Mouse (Mus musculus): ENCODE data around the gene Gimap4.

Gimap4 gene

DNA sequence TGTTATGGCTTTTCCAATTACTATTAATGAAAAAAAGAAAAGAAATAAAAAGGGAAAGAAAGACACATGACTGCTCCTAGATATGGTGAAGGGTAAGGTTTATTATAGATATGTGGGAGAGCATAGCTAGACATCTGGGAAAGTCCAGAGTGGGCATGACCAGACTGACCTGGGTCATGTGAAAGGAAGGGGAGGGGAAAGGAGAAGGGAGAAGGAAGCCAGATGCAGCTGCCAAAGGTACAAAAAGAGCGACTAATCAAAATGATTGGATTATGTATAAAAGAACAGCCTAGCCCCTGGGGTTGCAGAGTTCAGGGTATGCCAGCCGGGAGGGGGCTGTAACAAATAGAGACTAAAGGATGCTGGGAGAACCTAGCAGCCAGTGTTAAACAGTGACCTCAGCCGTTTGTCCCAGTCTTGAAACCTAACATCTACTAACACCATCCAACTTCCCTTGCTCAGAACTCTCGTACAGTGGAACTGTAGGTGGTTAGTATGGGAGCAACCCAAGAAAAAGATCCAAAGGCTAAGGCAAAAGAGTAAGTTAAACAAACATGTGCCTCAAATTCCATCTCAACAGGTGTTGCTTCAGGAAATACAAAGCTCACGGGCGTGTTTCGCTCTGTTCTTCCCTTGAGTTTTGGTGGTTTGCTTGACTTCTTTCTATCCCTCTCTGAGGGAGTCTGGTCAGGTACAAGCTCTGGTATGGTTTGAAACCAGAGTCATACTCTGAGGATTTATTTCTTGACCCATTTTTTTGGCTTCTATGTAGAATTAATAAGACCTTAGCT lies 13.9 kb downstream of the Gimap4 start:
- in situ Hi-C loops (cut with MboI, MseI) = no loop called here

DNA sequence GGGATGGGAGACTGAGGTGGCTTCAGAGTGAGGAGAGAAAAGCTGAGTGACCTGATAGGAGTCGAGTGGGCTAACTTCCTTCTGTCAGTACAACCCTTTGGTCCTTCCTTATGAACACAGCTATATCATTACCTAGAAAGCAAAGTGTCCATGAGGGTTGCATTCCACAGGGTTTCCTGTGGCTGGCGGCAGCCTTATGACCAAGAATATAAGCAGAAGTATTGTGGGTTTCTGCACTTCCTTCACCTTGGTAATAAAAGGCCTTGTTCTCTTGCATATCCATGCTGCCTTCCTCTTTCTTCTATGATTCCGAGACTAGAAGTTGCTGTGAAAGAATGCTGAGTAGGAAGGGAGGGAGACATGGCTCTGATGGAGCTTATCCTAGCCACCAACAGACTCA lies 14.5 kb downstream of the Gimap4 start:
- in situ Hi-C loops (cut with MboI, MseI) = no loop called here

DNA sequence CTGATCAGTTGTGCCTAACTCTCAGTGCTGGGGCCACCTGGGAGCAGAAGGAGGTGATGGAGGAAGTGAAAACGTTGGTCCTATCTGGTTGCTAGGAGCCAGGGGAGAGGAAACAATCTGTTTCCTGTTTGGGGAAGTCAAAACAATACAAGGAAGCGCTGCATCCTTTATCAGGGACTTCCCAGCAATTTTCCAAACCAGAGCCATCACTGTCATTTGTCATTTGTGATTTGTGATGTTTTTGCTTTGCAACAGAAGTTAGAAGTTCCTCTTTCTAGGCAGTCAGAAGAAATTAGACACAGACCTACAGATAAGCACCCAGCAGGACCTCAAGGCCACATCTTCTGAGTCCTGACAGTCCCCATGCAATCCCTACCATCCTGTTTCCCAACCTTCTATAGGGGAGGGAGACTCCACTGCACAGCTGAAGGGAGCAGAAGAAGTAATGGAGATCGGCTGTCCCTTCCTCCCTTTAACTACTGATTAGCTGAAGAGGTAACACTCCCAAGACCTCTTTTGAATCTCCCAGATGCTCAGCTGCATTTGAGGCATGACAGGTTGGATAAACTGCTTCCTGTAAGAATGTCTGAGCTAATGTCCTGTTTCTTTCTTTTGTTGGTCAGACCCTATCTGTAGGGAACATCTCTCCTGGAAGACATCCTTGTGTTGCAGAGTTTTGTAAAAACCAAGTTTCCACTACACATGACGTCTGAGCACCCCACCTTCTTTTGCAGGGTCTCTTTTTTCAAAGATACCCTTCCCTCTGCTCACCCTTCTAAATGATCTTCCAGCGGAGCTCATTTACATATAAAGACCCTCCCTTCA lies 16.1 kb downstream of the Gimap4 start:
- in situ Hi-C loops (cut with MboI, MseI) = loop anchor here (25.0 kb wide), 1 partner anchor 938 kb away; no protein-coding TSS in a partner anchor

DNA sequence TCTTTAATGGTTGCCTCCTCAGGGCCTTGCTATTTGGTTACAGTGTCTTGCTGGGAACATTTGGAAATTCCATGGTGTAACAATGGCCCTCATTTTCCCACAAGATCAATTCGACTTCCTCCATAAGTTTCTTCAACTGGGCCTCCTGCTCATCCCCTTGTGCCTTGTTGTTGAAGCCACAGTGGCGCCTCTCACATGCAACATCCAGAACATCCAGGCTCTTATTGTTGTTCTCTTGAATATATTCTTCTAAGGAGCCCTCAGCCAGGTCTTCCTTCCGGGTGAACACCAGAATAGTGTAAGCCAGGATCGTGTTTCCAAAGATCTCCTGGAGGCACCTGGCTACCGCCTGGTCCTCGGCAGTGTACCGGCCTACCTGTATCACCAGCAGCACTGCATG lies 17.8 kb downstream of the Gimap4 start:
- in situ Hi-C loops (cut with MboI, MseI) = loop anchor here (25.0 kb wide), 1 partner anchor 940 kb away; no protein-coding TSS in a partner anchor

DNA sequence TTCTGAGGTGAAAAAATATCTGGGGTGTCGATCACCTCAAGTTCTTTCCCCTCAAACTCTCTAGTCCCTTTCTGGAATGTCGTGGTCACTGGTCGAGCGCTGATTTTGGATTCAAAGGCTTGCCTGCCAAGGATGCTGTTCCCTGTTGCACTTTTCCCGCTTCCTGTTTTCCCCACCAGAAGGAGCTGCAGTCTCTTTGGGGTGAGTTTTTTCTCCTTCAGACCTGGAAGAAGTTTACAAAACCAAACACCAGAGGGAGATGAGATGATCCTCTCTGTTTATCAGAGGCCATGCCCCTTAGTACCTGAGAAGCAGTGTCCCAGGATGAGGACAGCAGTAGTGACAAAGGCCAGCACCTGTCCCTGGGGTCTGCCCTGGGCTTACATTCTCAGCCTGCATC lies 18.3 kb downstream of the Gimap4 start:
- in situ Hi-C loops (cut with MboI, MseI) = loop anchor here (25.0 kb wide), 1 partner anchor 940 kb away; no protein-coding TSS in a partner anchor

DNA sequence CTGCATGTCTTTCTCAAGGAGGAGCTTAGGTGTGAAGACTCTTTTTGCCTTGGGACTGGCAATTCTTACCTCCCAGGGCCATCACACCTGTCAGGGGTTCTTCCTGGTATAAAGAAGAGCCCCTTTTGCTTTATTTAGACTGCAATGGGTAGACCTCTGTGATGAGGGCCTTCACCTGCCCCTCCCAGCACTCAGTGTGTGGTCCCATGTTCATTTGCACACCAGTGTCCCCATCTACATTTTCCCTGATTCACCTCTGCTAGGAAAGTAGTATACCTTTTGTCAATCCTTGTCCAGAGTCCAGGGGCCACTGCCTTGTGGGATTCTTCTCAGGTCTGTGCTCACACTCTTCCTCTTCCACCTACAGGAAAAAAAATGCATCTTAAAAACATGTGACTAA lies 19.8 kb downstream of the Gimap4 start:
- in situ Hi-C loops (cut with MboI, MseI) = loop anchor here (25.0 kb wide), 1 partner anchor 942 kb away; no protein-coding TSS in a partner anchor

DNA sequence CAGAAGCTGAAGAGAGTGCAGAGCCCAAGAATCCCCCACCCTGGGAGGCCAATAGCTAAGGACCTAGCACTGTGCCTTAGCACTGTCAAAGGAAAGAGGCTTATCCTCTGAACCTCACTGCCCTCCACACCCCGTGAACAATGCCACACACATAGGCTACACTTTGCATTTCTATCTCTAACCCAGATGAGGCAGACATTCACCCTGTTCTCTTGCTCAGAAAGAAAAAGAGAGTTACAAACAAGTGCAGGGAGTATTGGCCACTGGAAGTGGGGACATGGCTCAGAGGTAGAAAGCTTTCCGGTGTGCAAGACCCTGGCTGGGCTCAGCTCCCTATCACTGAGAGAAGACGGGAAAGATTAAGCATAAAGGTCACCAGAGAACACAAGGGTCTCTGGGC lies 21.8 kb downstream of the Gimap4 start:
- in situ Hi-C loops (cut with MboI, MseI) = loop anchor here (5.0 to 25.0 kb wide), 2 partner anchors 59 to 944 kb away; partner anchors contain the start of gene Gimap8

DNA sequence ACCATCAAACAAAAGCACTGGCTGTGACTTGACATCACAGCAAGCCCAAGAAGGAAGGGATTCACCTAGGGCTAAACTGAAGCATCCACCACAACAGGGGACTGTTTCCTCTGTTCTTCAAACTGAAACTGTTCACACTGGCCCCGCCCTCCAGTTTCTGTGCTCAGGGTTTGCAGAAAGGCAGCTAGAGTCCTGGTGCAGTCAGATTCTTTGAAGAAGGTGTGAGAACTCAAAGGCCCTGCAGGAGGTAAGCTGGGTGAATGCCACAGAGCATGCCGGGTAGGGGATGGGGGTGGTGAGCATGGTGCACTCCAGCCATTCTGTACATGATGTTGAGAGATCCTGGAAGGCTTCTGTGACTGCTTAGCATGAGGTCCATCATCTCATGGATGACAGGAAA lies 34.1 kb downstream of the Gimap4 start, which contains the start of the genes Gm28053 and Gimap7:
Gene Gm28053 (plus strand): TSS at position 153 of the 400 bp plus-strand sequence.
Gene Gimap7 (plus strand): TSS at position 167 of the 400 bp plus-strand sequence.
- in situ Hi-C loops (cut with MboI, MseI) = loop anchor here (25.0 kb wide), 1 partner anchor 956 kb away; no protein-coding TSS in a partner anchor

DNA sequence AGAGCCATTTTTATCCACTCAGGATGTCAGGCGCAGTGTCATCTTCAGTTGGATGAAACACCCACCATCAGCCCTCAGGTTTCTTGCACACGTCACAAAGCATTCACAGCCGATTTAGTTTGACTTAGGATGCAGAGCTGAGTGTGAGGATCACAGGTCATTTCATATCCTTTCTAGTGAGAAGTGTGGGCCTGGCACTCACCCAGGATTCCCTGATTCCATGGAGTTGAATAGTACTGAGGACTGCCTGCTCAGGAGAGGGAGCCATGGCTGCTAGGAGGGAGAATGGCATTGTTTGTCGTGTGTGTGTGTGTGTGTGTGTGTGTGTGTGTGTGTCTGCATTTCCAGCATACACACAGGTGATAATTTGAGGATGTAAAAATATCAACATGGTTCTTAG lies 36.0 kb downstream of the Gimap4 start:
- in situ Hi-C loops (cut with MboI, MseI) = loop anchor here (5.0 to 25.0 kb wide), 2 partner anchors 43 to 958 kb away; partner anchors contain the start of gene Gimap9

DNA sequence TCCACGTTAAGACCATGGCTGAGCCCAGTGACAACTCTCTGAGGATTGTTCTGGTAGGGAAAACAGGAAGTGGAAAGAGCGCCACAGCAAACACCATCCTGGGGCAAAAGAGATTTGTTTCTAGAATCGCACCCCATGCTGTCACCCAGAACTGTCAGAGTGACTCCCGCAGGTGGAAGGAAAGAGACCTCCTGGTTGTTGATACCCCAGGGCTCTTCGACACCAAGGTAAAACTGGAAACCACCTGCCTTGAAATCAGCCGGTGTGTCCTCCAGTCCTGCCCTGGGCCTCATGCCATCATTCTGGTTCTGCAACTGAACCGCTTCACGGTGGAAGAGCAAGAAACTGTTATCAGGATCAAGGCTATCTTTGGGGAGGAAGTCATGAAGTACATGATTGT lies 39.1 kb downstream of the Gimap4 start:
- in situ Hi-C loops (cut with MboI, MseI) = loop anchor here (5.0 to 25.0 kb wide), 2 partner anchors 46 to 961 kb away; partner anchors contain the start of gene Gimap9

DNA sequence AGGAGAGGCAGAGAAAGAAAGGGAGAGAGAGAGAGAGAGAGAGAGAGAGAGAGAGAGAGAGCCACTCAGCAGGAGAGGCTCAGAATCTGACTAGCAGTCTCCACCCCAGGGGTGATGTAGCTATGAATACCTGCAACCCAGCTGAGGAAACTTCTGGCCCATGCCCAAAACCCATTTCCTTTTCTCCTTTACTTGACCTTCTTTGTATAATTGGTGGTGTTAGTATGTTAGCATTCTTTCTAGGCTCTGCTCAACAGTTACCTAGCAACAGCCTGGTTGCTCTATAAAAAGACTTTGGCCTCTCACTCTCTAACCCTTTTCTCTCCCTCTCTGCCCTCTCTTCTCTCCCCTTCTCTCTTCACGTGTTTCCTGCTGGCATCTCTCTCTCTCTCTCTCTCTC lies 41.1 kb downstream of the Gimap4 start:
- in situ Hi-C loops (cut with MboI, MseI) = no loop called here

DNA sequence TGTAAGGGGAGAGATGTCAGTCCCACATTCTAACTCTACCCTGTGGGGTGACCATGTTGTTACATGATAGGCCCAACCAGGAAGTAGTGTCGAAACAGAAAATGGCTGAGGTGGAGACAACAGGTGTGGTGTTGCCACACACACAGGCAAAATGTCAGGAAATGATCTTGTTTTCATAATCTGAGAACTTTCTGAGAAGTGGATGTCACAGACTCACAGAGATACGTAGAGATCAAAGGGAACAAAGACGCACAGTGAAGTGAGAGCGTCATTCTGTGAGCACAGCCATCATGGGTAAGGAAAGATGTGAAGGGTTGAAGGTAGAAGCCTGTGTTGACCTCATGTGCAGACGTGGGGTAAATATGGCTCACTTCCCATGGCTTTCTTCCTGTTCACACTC lies 43.4 kb downstream of the Gimap4 start:
- in situ Hi-C loops (cut with MboI, MseI) = no loop called here

DNA sequence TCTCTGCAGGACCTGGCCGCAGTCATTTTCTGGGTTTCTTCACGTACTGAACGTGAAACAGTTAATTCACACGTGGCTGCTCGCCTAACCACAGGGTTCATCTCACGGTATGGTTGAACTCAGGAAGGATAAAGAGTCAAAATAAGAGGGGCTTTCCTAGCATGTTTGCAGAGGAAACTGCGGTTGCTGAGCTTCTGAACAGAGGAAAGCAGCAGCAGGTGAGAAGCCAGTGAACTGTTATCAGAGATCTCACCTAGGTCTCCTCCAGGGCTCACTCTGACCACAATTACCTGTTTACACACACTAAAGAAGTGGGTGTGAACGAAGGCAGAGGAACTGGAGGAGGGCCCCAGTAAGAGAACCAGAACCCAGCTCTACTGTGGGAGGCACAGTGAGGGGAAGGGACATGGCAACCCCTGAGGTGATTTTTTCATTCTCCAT lies 48.5 kb downstream of the Gimap4 start:
- in situ Hi-C loops (cut with MboI, MseI) = no loop called here

DNA sequence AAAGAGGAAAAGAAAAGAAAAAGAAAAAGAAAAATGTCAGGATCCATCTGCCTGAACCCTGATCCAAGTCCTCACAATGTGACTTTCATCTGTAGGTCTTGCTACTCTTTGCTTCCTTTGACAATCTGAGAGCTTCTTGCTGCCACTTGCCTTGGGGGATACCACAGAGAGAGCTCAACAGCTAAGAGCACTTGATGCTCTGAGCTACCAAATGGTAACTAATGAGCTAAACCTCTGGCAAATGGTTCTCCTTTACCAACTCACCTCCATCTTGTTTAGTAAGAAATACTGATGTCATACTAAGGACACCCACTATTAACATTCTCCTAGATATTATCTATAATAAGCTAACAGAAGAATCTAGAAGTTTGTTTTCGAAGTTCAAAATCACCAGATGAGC lies 49.3 kb downstream of the Gimap4 start:
- in situ Hi-C loops (cut with MboI, MseI) = no loop called here

DNA sequence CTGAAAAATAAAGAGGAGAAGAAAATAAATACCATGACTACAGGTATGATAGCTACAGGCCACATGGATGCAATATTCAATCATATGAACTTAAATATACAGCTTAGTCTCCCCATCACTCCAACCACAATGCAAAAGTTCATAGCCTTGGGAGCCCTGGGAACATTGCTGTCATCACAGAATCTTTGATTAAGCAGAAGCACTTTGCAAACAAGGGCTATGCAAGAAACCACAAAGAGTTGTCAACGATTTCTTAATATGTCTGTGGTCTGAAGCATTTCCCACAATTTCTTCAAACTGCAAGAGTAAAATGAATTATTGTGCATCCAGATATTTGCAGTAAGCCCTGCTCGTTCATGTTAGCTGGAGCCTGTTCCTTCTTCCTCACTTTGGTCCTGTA lies 52.7 kb downstream of the Gimap4 start:
- in situ Hi-C loops (cut with MboI, MseI) = loop anchor here (5.0 kb wide), 1 partner anchor 35 kb away; the partner anchor contains the start of gene Gimap3

DNA sequence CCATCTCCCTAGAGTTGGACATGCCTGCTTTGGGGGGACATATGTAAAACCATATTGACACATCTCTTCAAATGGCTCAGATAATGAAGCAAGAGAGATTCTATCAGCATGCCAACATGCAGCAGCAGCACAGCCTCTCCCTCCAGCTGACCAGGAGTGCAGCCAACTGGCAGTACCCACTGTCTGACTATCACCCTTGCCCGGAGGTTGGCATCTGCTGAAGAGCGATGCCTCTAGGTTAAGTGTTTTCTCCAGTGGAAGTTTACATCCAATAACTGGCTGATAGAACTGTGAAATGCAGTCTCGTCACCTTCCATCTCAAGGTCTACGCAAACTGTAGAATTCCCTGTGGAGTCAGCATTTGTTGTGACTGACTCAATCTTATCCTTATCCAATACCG lies 53.3 kb downstream of the Gimap4 start:
- in situ Hi-C loops (cut with MboI, MseI) = loop anchor here (5.0 kb wide), 1 partner anchor 35 kb away; the partner anchor contains the start of gene Gimap3

DNA sequence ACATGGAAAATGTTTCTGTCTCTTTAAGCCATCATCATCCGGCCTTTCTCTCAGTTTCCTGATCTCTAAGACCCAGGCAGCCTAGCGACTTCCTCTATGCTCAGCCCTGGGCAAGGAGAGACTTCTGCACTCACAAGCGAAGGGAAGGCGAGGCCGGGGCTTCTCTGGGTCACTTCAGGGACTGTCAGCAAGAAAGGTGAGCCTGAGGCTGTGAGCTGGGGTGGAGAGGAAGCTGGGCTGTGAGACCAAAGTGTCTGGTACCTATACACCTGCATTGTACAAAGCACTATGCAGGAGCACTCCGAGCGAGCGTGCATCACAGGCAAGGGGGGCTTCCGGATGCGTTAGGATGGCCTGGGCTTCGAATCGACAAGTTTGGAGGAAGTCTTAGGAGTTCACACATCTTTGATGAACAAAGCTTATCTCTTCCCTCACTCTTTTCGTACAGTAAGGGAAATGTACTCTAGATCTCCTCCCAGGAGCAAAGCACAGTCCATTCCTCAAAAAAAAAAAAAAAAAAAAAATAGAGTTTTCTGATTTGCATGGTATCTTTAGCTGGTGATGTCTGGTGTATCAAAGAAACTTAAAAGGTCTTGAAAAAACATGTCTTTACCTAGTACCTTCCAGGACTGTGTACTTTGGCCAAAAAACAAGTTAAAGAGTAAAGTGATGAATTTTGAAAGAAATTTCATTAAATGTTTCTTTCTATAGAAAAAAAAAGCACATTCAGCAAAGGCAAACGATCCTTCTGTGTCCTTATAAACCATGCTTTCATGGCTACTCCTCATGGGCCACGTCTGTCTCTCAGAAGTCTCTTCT lies 54.8 kb downstream of the Gimap4 start, which contains the start of gene Gimap1:
Gene Gimap1 (plus strand): TSS at position 94 of the 819 bp plus-strand sequence.
- in situ Hi-C loops (cut with MboI, MseI) = loop anchor here (5.0 kb wide), 1 partner anchor 33 kb away; the partner anchor contains the start of gene Gimap3

DNA sequence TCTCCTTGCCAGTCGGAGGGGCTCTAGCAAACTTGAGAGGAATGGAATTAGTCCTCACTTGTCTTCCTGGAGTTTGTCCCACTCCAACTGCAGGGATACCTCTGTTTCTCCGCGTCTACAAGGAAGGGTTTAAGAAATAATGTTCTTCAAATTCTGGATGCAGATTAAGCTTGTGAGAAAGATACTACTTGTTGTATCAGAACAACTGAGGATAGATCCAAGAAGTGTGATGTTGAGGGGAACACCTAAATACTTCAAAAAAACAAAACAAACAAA lies 55.4 kb downstream of the Gimap4 start:
- in situ Hi-C loops (cut with MboI, MseI) = loop anchor here (5.0 to 10.0 kb wide), 2 partner anchors 33 to 65 kb away; partner anchors contain the start of genes Gimap3 and Gimap9

DNA sequence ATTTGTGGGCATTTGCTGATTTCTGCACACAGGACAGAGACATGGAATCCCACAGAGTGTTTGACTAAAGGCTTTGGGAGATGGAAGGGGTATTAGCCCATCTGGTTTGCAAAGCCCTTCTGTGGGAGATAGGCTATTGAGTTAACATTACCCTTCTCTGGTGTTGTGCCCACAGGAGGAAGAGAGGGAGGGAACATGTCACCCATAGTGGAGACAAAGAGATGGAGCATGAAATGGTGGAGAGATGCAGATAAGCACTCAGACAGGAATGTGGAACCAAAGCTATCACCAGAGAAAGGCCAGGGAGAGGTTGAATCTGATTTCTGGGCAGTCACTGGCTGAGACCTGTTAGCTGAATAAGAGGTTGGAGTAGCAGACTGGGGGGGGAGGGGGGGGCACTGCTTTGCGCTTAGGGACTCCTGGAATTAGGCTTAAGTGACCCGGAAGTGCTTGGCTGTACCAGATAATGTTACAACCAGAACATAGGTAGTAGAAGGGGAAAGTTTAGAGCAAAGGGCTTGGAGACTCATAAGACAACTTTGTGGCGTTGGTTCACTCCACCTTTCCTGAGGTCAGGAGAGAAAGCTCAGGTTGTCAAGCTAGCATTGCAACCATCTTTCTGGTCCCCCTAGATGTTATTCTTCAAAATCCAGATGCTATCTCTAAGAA lies 56.3 kb downstream of the Gimap4 start:
- in situ Hi-C loops (cut with MboI, MseI) = loop anchor here (10.0 kb wide), 1 partner anchor 66 kb away; the partner anchor contains the start of gene Gimap9

DNA sequence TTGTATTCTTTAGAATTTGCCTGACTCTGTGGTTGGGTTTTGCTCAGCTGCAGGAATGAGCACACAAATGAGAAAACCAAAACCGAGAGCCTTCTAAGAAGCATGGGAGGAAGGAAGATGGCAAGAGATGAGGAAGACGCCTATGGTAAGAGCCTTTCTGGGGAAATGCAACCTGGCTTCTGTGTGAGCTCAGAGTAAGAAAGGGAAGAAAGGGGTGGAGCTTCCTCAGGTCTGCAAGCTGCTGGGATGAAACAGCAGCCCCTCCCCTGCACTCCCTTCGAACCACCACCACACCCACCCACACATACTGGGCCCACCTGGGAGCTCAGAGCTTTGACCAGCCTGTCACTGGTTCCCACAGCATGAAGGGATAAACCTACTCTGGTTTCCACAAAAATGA lies 56.9 kb downstream of the Gimap4 start:
- in situ Hi-C loops (cut with MboI, MseI) = loop anchor here (10.0 kb wide), 1 partner anchor 66 kb away; the partner anchor contains the start of gene Gimap9

Measured in regulatory T cell (primary cell).